Mouse (Mus musculus) intestine, embryonic 16.5 days (tissue): ENCODE data around the gene Cd37. TPM values are rescaled to one million over a fixed set of nuclear protein-coding genes. Genes with fewer than 3 reads are reported as not detected.

Source experiments
- ATAC-seq: fragments of 200-750 bp; cut with Nextera tagmentation; 2 replicates; pipeline ENCODE4 v1.8.0; 2017; ENCODE audit warnings: moderate TSS enrichment, moderate library complexity
- H3K27ac ChIP-seq: fragments of 300-500 bp; sonication (generic); 2 replicates; pipeline ENCODE4 v1.5.1; 2014; ENCODE audit warnings: mild to moderate bottlenecking, low read length
- H3K27me3 ChIP-seq: fragments of 300-500 bp; sonication (generic); replicated peaks from 2 replicates; pipeline ENCODE4 v1.6.1; 2014; ENCODE audit warnings: low read length, control low read depth, mixed read lengths; ENCODE audit not compliant: control insufficient read depth, insufficient read depth
- H3K36me3 ChIP-seq: fragments of 300-500 bp; sonication (generic); 2 replicates; pipeline ENCODE4 v1.6.1; 2014; ENCODE audit warnings: low read length, control low read depth; ENCODE audit not compliant: control insufficient read depth, insufficient read depth
- H3K4me1 ChIP-seq: fragments of 300-500 bp; sonication (generic); 2 replicates; pipeline ENCODE4 v1.6.1; 2014; ENCODE audit warnings: low read length, control low read depth, mixed read lengths; ENCODE audit not compliant: control insufficient read depth, insufficient read depth
- H3K4me2 ChIP-seq: fragments of 300-500 bp; sonication (generic); 2 replicates; pipeline ENCODE4 v1.6.1; 2014; ENCODE audit warnings: low read depth, low read length, control low read depth
- H3K4me3 ChIP-seq: fragments of 300-500 bp; sonication (generic); 2 replicates; pipeline ENCODE4 v1.5.1; 2014; ENCODE audit warnings: mild to moderate bottlenecking, low read length
- H3K9ac ChIP-seq: fragments of 300-500 bp; sonication (generic); 2 replicates; pipeline ENCODE4 v1.6.1; 2014; ENCODE audit warnings: low read depth, low read length
- H3K9me3 ChIP-seq: fragments of 300-500 bp; sonication (generic); 2 replicates; pipeline ENCODE4 v1.6.1; 2016; ENCODE audit warnings: low read length, control low read depth; ENCODE audit not compliant: control insufficient read depth
- WGBS: fragments of 180-500 bp; shearing (Covaris S2); extraction: QIAGEN DNeasy Blood & Tissue Kit; methylation state at CpG from one replicate; pipeline ENCODE4 v1.1.7; 2014; 5-methylcytosine and 5-hydroxymethylcytosine counted together
- polyA plus RNA-seq: library from polyadenylated mRNA; unstranded; fragments of >200 nt; fragmentation: Nextera tagmentation; extraction: Ambion mirVana; gene quantifications from 2 replicates; pipeline ENCODE4 v1.2.1, GENCODE M21; 2015

The Cd37 gene
- polyA plus RNA-seq, 1 experiment from 2014 or later = 5.0 TPM

- Histone ChIP-seq H3K36me3 (peaks cover 10% of the 10 kb centered on the region; the same call in 1 of the 2 replicates), H3K9me3 (no peaks in the 10 kb centered on the region)
- 88% methylated on average over 7 of the region's 7 CpGs for WGBS
Observed at GRCm38 (mm10) chr7:45229459-45230203, 9.3 kb downstream of the Cd37 start.

GRCm38 (mm10) chr7:45229046-45229445 lies 9.9 kb downstream of the Cd37 start:
- no peak overlapping the region for H3K4me3 ChIP-seq
- peaks cover 8% of the 10 kb centered on the region for H3K4me1 ChIP-seq
- peaks cover 10% of the 10 kb centered on the region; the same call in 1 of the 2 replicates for H3K36me3 ChIP-seq
- no peaks in the 10 kb centered on the region for H3K9me3 ChIP-seq
- no peak overlapping the region for H3K9ac ChIP-seq
- no peak for ATAC-seq
- H3K27ac ChIP-seq = no peak overlapping the region
- H3K4me2 ChIP-seq = no peak overlapping the region
- no peaks in the 10 kb centered on the region for H3K27me3 ChIP-seq
- 91% methylated on average over 8 of the region's 8 CpGs for WGBS

More at GRCm38 (mm10) chr7:45229459-45230203, 9.3 kb downstream of the Cd37 start:
- Histone ChIP-seq H3K4me1 (peaks cover 12% of the 10 kb centered on the region), H3K9ac (no peak overlapping the region), H3K27ac (no peak overlapping the region), H3K27me3 (no peaks in the 10 kb centered on the region), H3K4me2 (no peak overlapping the region), H3K4me3 (no peak overlapping the region)
- ATAC-seq = no peak

DNA sequence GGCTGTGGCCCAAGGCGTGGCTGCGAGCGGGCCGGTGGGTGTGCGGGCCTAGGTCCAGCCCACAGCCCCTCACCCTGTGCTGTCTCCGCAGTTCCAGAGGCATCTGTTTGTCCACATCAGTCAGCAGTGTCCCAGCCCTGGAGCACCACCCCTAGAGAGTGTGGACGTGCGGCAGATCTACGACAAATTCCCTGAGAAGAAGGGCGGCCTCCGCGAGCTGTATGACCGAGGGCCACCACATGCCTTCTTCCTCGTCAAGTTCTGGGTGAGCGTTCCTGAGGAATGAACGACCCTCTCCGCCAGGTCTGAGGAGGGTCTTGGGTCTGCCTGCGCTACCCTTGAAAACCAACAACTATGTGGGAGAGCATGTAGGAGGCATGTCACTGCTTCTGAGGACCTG lies 10.4 kb downstream of the Cd37 start:
- 95% methylated on average over 18 of the region's 18 CpGs for WGBS
- ATAC-seq = no peak
- Histone ChIP-seq H3K27ac (no peak overlapping the region), H3K4me2 (no peak overlapping the region), H3K36me3 (peaks cover 10% of the 10 kb centered on the region; the same call in 1 of the 2 replicates), H3K27me3 (no peaks in the 10 kb centered on the region), H3K9me3 (no peaks in the 10 kb centered on the region), H3K4me3 (no peak overlapping the region), H3K4me1 (peaks cover 3% of the 10 kb centered on the region), H3K9ac (no peak overlapping the region)

GRCm38 (mm10) chr7:45226421-45226820 lies 12.5 kb downstream of the Cd37 start:
- Histone ChIP-seq H3K27ac (no peak overlapping the region), H3K4me3 (no peak overlapping the region), H3K36me3 (peaks cover 13% of the 10 kb centered on the region; the same call in 1 of the 2 replicates), H3K9ac (no peak overlapping the region), H3K4me2 (no peak overlapping the region), H3K9me3 (no peaks in the 10 kb centered on the region), H3K4me1 (no peaks in the 10 kb centered on the region), H3K27me3 (no peaks in the 10 kb centered on the region)
- no peak for ATAC-seq
- 91% methylated on average over 5 of the region's 5 CpGs for WGBS

- Histone ChIP-seq H3K4me1 (no peaks in the 10 kb centered on the region), H3K36me3 (peaks cover 22% of the 10 kb centered on the region)
- 86% methylated on average over 7 of the region's 7 CpGs for WGBS
Observed at GRCm38 (mm10) chr7:45224826-45225225, 14.1 kb downstream of the Cd37 start.

GRCm38 (mm10) chr7:45221680-45222079 lies 17.2 kb downstream of the Cd37 start:
- Histone ChIP-seq H3K9ac (no peak overlapping the region), H3K27me3 (no peaks in the 10 kb centered on the region), H3K4me3 (no peak overlapping the region), H3K9me3 (no peaks in the 10 kb centered on the region), H3K4me1 (peaks cover 11% of the 10 kb centered on the region), H3K4me2 (no peak overlapping the region), H3K36me3 (peaks cover 20% of the 10 kb centered on the region), H3K27ac (no peak overlapping the region)
- WGBS = 79% methylated on average over 2 of the region's 2 CpGs
- ATAC-seq = no peak

More at GRCm38 (mm10) chr7:45224826-45225225, 14.1 kb downstream of the Cd37 start:
- no peak overlapping the region for H3K9ac ChIP-seq
- H3K4me2 ChIP-seq = no peak overlapping the region
- no peaks in the 10 kb centered on the region for H3K27me3 ChIP-seq
- ATAC-seq = no peak
- H3K4me3 ChIP-seq = no peak overlapping the region
- H3K27ac ChIP-seq = no peak overlapping the region
- H3K9me3 ChIP-seq = no peaks in the 10 kb centered on the region

GRCm38 (mm10) chr7:45216442-45217183 lies 22.3 kb downstream of the Cd37 start:
- H3K27ac ChIP-seq = peak overlapping the region; percentile 89
- peak; percentile 83 for ATAC-seq
- H3K9ac ChIP-seq = peak overlapping the region; percentile 91
- no peaks in the 10 kb centered on the region for H3K9me3 ChIP-seq
- H3K27me3 ChIP-seq = peaks cover 8% of the 10 kb centered on the region; the same call in 1 of the 2 replicates
- H3K4me1 ChIP-seq = peaks cover 27% of the 10 kb centered on the region
- H3K4me3 ChIP-seq = peak overlapping the region; percentile 76
- peaks cover 10% of the 10 kb centered on the region for H3K36me3 ChIP-seq
- peak overlapping the region; percentile 85 for H3K4me2 ChIP-seq
- WGBS = 3% methylated on average over 13 of the region's 13 CpGs

DNA sequence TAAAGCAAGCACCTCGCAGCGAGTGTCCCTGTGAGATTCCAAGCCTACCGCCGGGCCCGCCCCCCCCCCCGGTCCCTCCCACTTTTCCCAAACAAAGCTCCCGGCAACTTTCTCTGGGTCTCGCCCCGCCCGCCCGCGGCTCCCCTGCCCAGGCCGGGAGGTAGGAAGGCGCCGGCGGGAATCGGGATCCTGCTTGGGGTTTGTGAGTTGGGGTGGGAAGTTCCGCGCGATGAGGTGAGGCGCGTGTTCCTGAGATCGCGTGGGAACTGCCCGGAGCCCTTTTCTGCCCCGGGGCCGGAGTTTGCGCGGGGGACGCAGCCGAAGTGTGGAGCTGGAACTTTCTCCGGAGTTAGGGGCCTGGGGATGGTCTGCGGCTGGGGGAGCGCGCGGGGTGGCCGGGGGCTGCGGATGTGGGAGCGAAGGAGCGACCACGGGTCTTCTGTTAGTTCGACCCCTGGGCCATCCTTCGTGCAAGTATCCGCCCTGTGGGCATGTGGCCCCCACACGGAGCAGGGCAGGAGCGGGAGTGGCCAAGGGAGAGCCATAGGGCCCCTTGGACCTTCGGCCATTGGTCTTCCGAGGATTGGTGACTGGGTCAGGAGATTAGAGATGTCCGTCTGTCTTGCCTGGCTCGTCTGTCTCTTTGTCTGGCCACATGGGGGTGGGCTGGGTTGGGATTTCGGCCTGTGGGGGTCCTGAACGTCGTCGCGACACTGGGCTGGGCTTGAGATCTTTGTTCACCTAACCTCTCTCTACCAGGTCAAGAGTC lies 23.1 kb downstream of the Cd37 start, which contains the start of gene Tead2:
TSS of gene Tead2 (plus strand) at position 81 of the 769 bp plus-strand sequence.
- WGBS = under 1% methylated on average over 53 of the region's 55 CpGs
- H3K36me3 ChIP-seq = peaks cover 10% of the 10 kb centered on the region
- peak within 1 kb of the TSS; percentile 76 for H3K4me3 ChIP-seq
- ATAC-seq = peak; percentile 64
- peak within 1 kb of the TSS; percentile 85 for H3K4me2 ChIP-seq
- H3K27ac ChIP-seq = peak within 1 kb of the TSS; percentile 89
- H3K9me3 ChIP-seq = no peaks in the 10 kb centered on the region
- peak within 1 kb of the TSS; percentile 91 for H3K9ac ChIP-seq
- H3K4me1 ChIP-seq = peaks cover 30% of the 10 kb centered on the region
- H3K27me3 ChIP-seq = peaks cover 15% of the 10 kb centered on the region

DNA sequence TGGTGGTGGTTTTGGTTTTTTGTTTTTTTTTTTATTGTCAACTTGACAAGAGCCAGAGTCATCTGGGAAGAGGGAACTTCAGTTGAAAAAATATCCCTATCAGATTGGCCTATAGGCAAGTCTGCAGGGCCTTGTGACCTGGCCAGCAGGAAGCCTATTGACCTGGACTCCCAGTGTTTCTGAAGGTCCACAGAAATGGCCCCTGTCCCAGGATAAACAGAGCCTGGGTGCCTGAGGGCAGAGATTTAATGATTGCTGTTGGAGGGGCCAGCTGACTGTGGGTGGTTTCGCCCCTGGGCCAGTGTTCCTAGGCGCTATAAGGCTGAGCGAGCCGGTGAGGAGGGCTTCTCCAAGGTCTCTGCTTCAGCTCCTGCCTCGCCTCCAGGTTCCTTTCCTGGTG lies 25.2 kb downstream of the Cd37 start:
- Histone ChIP-seq H3K4me3 (no peak overlapping the region), H3K36me3 (no peaks in the 10 kb centered on the region), H3K27me3 (peaks cover 21% of the 10 kb centered on the region), H3K4me2 (no peak overlapping the region), H3K9ac (no peak overlapping the region), H3K4me1 (peaks cover 30% of the 10 kb centered on the region), H3K27ac (no peak overlapping the region), H3K9me3 (no peaks in the 10 kb centered on the region)
- ATAC-seq = no peak
- WGBS = 71% methylated on average over 5 of the region's 5 CpGs
